Mouse (Mus musculus) MEL (cell line): ENCODE data around the gene Inip.

ENCODE experiments used
- CTCF ChIP-seq, 3 experiments: IDR thresholded peaks in 2 of 3; conservative IDR thresholded peaks in 1 of 3; 2 replicates each; pipeline ENCODE4 v1.5.1; 2011 to 2012; ENCODE audit warnings: low read length in 3 of 3, low read depth in 2 of 3, mild to moderate bottlenecking in 2 of 3, improper control_type of control experiment in 1 of 3, inconsistent platforms in 1 of 3, mixed read lengths in 1 of 3, moderate library complexity in 1 of 3; ENCODE audit not compliant: control insufficient read depth in 1 of 3, insufficient read depth in 1 of 3, poor library complexity in 1 of 3, severe bottlenecking in 1 of 3
- E2F4 ChIP-seq: IDR thresholded peaks from 2 replicates; pipeline ENCODE4 v1.6.1; 2011; ENCODE audit warnings: low read depth, low read length, improper control_type of control experiment, borderline replicate concordance
- GABPA ChIP-seq: IDR thresholded peaks from 2 replicates; pipeline ENCODE4 v1.6.1; 2012; ENCODE audit warnings: low read depth, mild to moderate bottlenecking, inconsistent platforms, low read length, improper control_type of control experiment, moderate library complexity
- GATA1 ChIP-seq: IDR thresholded peaks from 2 replicates; pipeline ENCODE4 v1.6.1; 2011; ENCODE audit warnings: low read depth, low read length, improper control_type of control experiment
- HCFC1 ChIP-seq: IDR thresholded peaks from 2 replicates; pipeline ENCODE4 v1.6.1; 2012; ENCODE audit warnings: low read depth, mild to moderate bottlenecking, inconsistent platforms, low read length, improper control_type of control experiment, moderate library complexity
- MEF2A ChIP-seq: IDR thresholded peaks from 2 replicates; pipeline ENCODE4 v1.6.1; 2014; ENCODE audit warnings: low read depth, mild to moderate bottlenecking, inconsistent platforms, low read length, improper control_type of control experiment; ENCODE audit not compliant: poor library complexity, insufficient replicate concordance, severe bottlenecking; ENCODE audit errors: extremely low read depth
- MYC ChIP-seq: IDR thresholded peaks from 2 replicates; pipeline ENCODE4 v1.6.1; 2011; ENCODE audit warnings: low read depth, mild to moderate bottlenecking, low read length, improper control_type of control experiment, moderate library complexity
- POLR2A ChIP-seq, 2 experiments: IDR thresholded peaks; 2 replicates each; pipeline ENCODE4 v1.6.1; 2011 to 2012; ENCODE audit warnings: low read length in 2 of 2, mild to moderate bottlenecking in 2 of 2, control low read depth in 1 of 2, improper control_type of control experiment in 1 of 2, low read depth in 1 of 2, moderate library complexity in 1 of 2; ENCODE audit not compliant: control insufficient read depth in 1 of 2, insufficient read depth in 1 of 2, poor library complexity in 1 of 2
- POLR2AphosphoS2 ChIP-seq: IDR thresholded peaks from 2 replicates; pipeline ENCODE4 v1.6.1; 2011; ENCODE audit warnings: low read length, improper control_type of control experiment

DNA sequence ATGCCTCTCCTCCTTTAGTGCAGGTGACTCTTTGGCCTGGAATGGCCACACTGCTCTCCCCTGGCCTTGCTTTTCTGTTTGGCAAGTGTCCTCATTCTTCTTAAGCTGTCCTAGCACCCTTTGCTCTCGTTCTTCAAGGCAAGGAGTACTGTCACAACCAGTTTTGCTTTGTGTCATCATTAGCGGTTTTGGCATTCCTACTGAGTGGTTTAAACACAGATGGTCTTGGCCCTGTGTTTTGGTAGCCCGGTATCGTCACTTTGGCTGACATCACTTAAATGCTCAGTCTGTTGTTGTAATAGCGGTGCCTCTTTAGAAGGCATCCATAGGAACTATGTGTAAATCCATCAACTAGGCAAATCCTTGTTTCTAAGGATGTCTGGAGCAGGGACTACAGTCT, 46.1 kb upstream of the Inip start:
- TF ChIP-seq E2F4 (no peak), POLR2A (IDR thresholded peaks at IDR 0.05; ENCODE audit: control insufficient read depth in 1 of 2, insufficient read depth in 1 of 2, low read depth in 1 of 2, low read length in 2 of 2, poor library complexity in 1 of 2) (no peak), CTCF (IDR thresholded peaks at IDR 0.05 in 2 of 3, conservative IDR thresholded peaks at IDR 0.05 in 1 of 3; ENCODE audit: control insufficient read depth in 1 of 3, insufficient read depth in 1 of 3, low read depth in 2 of 3, low read length in 3 of 3, poor library complexity in 1 of 3, severe bottlenecking in 1 of 3) (no peak), HCFC1 (no peak), POLR2AphosphoS2 (no peak), MEF2A (no peak), MYC (no peak), GABPA (no peak), GATA1 (no peak)
